Mouse (Mus musculus): Measurements from ENCODE around the gene Secisbp2l. TPM values are rescaled to one million over a fixed set of nuclear protein-coding genes. Genes with fewer than 3 reads are reported as not detected.

Secisbp2l gene
- polyA plus RNA-seq, 1 experiment: 36.6 TPM

GRCm38 (mm10) chr2:125764531-125764930 lies 18.1 kb downstream of the Secisbp2l start:
- no peak overlapping the region for H3K4me3 ChIP-seq (ENCODE audit: insufficient read depth, low read depth, low read length)
- H3K4me1 ChIP-seq (ENCODE audit: control insufficient read depth, insufficient read depth, insufficient read length, low read length): no peaks in the 10 kb centered on the region
- H3K27ac ChIP-seq (replicated peaks; ENCODE audit: low read depth, low read length): no peak overlapping the region

DNA sequence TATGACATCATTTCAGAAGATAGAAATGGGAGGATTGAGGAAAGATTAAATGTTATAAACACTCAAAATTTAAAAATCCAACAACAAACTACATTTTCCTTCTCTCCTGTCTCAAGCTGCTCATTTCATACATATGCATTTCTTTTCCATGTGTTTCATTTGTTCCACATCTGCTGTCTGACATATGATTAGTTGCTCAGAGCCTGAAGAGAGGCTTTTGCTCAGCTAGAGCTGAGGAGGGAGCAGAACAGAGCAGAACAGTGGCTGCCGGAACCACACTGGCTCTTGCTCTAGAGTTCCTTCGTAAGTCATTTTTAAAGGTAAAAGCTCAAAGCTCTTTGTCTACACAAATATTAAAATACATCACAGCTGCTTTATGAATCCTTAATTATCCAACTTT lies 33.3 kb downstream of the Secisbp2l start:
- Histone ChIP-seq H3K27ac (replicated peaks; ENCODE audit: low read depth, low read length) (no peak overlapping the region), H3K4me1 (ENCODE audit: control insufficient read depth, insufficient read depth, insufficient read length, low read length) (no peaks in the 10 kb centered on the region), H3K4me3 (ENCODE audit: insufficient read depth, low read depth, low read length) (no peak overlapping the region)

DNA sequence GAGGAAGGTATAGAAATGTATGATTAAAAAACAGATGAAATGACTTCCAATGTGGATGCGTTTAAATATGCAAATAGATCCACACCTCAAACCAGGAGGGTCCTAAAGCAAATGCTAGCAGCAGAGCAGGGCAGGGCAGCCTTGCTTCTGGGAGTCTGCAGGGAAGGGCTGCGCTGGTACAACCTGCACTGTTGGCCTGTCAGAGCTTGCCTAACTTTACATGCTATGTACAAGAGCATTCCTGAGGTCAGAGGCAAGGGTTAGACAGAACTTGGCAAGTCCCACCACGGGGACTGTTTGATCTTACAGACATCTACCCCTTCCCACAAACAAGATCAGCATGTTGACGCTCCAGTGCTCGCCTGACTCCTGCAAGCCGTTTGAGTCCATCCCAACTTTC lies 43.3 kb downstream of the Secisbp2l start:
- Histone ChIP-seq H3K4me3 (ENCODE audit: insufficient read depth, low read depth, low read length) (no peak overlapping the region), H3K4me1 (ENCODE audit: control insufficient read depth, insufficient read depth, insufficient read length, low read length) (no peaks in the 10 kb centered on the region), H3K27ac (replicated peaks; ENCODE audit: low read depth, low read length) (no peak overlapping the region)

DNA sequence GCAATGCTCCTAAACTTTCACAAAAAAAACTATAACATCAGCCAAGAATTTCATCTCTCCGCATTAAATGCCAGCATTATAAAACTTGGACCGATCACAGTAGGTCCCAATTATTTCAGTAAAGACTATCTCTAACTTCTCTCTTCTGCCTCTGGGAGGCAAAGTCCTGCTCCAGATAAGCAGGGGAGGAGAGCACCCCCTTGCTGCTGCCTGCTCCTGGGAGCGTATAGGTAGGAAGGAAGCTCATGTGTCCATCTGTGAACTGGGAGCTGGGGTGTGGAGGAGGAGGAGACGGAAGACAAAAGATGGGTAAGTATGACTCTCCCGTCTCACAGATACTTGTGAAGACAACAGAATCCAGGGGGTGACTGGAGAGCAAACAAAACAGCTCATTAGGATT lies 44.0 kb downstream of the Secisbp2l start:
- H3K4me1 ChIP-seq (ENCODE audit: control insufficient read depth, insufficient read depth, insufficient read length, low read length): no peaks in the 10 kb centered on the region
- no peak overlapping the region for H3K27ac ChIP-seq (replicated peaks; ENCODE audit: low read depth, low read length)
- no peak overlapping the region for H3K4me3 ChIP-seq (ENCODE audit: insufficient read depth, low read depth, low read length)

DNA sequence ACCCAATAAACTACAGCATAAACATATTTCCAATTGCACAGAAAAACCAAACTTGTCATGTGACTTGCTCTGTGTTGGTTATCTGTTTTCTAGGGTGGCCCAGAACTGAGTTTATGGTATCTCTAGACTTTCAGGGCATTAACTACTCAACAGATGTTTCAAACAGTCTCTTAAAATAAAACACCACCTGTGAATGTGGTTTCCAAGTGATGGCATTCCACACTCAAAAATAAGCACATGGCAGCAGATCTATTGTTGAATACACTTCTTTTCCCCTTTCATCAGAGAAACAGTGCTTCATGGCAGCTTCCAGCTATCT lies 46.7 kb downstream of the Secisbp2l start:
- H3K4me1 ChIP-seq (ENCODE audit: control insufficient read depth, insufficient read depth, insufficient read length, low read length): no peaks in the 10 kb centered on the region
- no peak overlapping the region for H3K27ac ChIP-seq (replicated peaks; ENCODE audit: low read depth, low read length)
- H3K4me3 ChIP-seq (ENCODE audit: insufficient read depth, low read depth, low read length): no peak overlapping the region

GRCm38 (mm10) chr2:125735333-125736024 lies 47.2 kb downstream of the Secisbp2l start:
- Histone ChIP-seq H3K4me1 (ENCODE audit: control insufficient read depth, insufficient read depth, insufficient read length, low read length) (no peaks in the 10 kb centered on the region), H3K27ac (replicated peaks; ENCODE audit: low read depth, low read length) (no peak overlapping the region), H3K4me3 (ENCODE audit: insufficient read depth, low read depth, low read length) (no peak overlapping the region)

DNA sequence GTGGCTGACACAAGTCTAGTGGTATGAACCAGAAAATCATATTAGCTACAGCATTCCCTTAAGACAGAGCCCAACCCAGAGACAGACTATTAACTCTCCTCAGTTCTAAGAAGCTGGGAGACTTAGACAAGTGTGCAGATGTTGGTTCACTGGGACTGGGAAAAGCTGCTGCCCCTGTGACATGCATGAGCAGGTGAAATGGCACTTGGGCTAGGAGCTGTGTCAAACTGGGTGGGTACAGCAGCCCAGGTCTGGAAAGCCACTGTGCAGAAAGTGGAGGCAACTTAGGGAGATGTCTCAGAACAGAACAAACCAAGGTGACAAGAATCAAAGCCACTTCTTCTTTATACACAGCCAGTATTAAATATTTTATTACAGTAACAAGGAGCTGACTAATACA lies 47.9 kb downstream of the Secisbp2l start:
- no peak overlapping the region for H3K27ac ChIP-seq (replicated peaks; ENCODE audit: low read depth, low read length)
- no peak overlapping the region for H3K4me3 ChIP-seq (ENCODE audit: insufficient read depth, low read depth, low read length)
- no peaks in the 10 kb centered on the region for H3K4me1 ChIP-seq (ENCODE audit: control insufficient read depth, insufficient read depth, insufficient read length, low read length)

GRCm38 (mm10) chr2:125731763-125732560 lies 50.7 kb downstream of the Secisbp2l start:
- Histone ChIP-seq H3K4me1 (ENCODE audit: control insufficient read depth, insufficient read depth, insufficient read length, low read length) (no peaks in the 10 kb centered on the region), H3K27ac (replicated peaks; ENCODE audit: low read depth, low read length) (no peak overlapping the region), H3K4me3 (ENCODE audit: insufficient read depth, low read depth, low read length) (peak overlapping the region; percentile 60)

GRCm38 (mm10) chr2:125724546-125725114 lies 58.0 kb downstream of the Secisbp2l start:
- Histone ChIP-seq H3K27ac (replicated peaks; ENCODE audit: low read depth, low read length) (no peak overlapping the region), H3K4me1 (ENCODE audit: control insufficient read depth, insufficient read depth, insufficient read length, low read length) (no peaks in the 10 kb centered on the region), H3K4me3 (ENCODE audit: insufficient read depth, low read depth, low read length) (0 out of 2 replicates have a peak overlapping the region, but pooled peaks have one; percentile 23)

DNA sequence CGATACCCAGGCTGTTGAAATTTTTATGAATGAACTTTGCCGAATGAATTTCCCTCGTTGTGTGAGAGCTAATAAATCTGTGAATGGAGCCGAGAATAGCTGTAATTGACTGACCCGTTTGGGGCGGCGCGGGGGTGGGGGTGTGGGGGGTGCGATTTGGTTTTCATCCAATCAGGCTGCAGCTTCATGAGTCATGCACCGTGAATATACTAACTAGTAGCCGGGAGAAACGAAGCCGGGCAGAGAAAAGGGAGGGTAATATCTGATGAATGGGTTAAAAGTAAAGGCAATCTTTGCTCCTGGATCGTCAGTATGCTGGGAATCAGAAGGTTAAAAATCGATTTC lies 58.6 kb downstream of the Secisbp2l start, which contains the start of gene Shc4:
Gene Shc4 (minus strand): TSS at position 63 of the 345 bp plus-strand sequence.
- Histone ChIP-seq H3K27ac (replicated peaks; ENCODE audit: low read depth, low read length) (no peak within 1 kb of the TSS), H3K4me1 (ENCODE audit: control insufficient read depth, insufficient read depth, insufficient read length, low read length) (no peaks in the 10 kb centered on the region), H3K4me3 (ENCODE audit: insufficient read depth, low read depth, low read length) (peak within 1 kb of the TSS; percentile 51)

- Histone ChIP-seq H3K4me3 (ENCODE audit: insufficient read depth, low read depth, low read length) (peak overlapping the region; percentile 51), H3K27ac (replicated peaks; ENCODE audit: low read depth, low read length) (no peak overlapping the region), H3K4me1 (ENCODE audit: control insufficient read depth, insufficient read depth, insufficient read length, low read length) (no peaks in the 10 kb centered on the region)
Observed at GRCm38 (mm10) chr2:125723408-125724085, 59.1 kb downstream of the Secisbp2l start.

DNA sequence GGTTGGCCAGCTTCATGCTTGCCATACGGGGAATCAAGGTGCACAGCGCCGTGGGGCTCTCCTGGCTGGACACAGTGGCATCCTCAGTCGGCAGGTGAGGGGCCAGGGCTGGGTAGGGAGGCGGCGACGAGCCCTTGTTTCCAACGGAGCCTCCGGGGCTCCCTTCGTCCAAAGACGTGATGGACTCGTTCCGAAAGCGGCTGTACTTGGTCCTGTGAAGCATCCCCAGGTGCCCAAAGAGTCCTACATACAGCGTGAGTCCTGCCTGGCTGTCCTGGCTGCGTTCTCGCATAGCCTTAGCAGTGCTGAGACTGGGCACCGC lies 59.6 kb downstream of the Secisbp2l start:
- no peak overlapping the region; the same call in none of the 2 replicates for H3K4me3 ChIP-seq (ENCODE audit: insufficient read depth, low read depth, low read length)
- H3K4me1 ChIP-seq (ENCODE audit: control insufficient read depth, insufficient read depth, insufficient read length, low read length): no peaks in the 10 kb centered on the region
- no peak overlapping the region for H3K27ac ChIP-seq (replicated peaks; ENCODE audit: low read depth, low read length)

GRCm38 (mm10) chr2:125716599-125716998 lies 66.1 kb downstream of the Secisbp2l start:
- no peaks in the 10 kb centered on the region for H3K4me1 ChIP-seq (ENCODE audit: control insufficient read depth, insufficient read depth, insufficient read length, low read length)
- no peak overlapping the region for H3K27ac ChIP-seq (replicated peaks; ENCODE audit: low read depth, low read length)
- no peak overlapping the region for H3K4me3 ChIP-seq (ENCODE audit: insufficient read depth, low read depth, low read length)

DNA sequence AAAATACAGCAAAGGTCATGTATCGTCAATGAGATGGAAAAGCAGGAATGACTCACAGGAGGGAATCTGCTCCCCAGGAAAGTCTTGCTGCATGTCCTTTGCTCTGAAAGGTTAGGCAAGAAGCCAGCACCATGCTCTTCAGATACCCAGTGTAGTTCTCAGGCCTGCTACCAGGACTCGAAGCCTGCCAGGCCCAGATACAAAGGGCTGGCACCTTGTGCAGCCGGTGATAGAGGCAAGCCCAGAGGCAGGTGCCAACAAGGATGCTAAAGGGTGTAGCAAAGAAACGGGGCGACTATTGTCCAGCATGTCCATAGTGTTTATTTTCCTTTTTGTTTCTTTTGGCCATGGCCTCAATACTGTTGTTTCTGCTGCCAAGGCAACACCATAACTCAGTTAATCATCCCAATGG lies 76.2 kb downstream of the Secisbp2l start:
- H3K27ac ChIP-seq (replicated peaks; ENCODE audit: low read depth, low read length): no peak overlapping the region
- no peak overlapping the region for H3K4me3 ChIP-seq (ENCODE audit: insufficient read depth, low read depth, low read length)
- H3K4me1 ChIP-seq (ENCODE audit: control insufficient read depth, insufficient read depth, insufficient read length, low read length): no peaks in the 10 kb centered on the region

GRCm38 (mm10) chr2:125704907-125705631 lies 77.6 kb downstream of the Secisbp2l start:
- no peaks in the 10 kb centered on the region for H3K4me1 ChIP-seq (ENCODE audit: control insufficient read depth, insufficient read depth, insufficient read length, low read length)
- H3K4me3 ChIP-seq (ENCODE audit: insufficient read depth, low read depth, low read length): no peak overlapping the region
- H3K27ac ChIP-seq (replicated peaks; ENCODE audit: low read depth, low read length): no peak overlapping the region
